Mouse (Mus musculus) A20 (cell line): ENCODE data around the gene Arhgef3.

Experiments
- DNase-seq: peaks from one replicate; pipeline ENCODE4 v3.0.0-alpha.2; 2011; ENCODE audit warnings: low read depth, low spot score

The Arhgef3 gene

DNA sequence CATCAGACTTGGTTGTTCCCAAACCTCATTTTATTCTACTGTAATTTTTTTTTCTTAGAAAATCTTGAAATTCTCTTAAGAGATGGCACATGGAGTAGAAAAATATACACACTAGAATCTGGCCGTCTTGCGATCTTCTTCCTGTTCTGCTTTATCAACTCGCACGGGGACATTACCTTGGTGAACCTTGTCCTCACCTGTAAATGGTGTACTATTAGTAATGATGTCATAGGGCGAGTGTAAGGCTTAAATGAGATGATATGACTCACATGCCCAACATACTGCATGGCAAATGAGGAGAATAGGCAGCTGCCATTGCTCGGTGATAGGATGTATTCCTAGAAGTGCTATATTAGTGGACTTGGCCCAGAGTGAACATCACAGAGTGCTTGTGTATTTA lies 49.9 kb downstream of the Arhgef3 start:
- DNase-seq: no peak

DNA sequence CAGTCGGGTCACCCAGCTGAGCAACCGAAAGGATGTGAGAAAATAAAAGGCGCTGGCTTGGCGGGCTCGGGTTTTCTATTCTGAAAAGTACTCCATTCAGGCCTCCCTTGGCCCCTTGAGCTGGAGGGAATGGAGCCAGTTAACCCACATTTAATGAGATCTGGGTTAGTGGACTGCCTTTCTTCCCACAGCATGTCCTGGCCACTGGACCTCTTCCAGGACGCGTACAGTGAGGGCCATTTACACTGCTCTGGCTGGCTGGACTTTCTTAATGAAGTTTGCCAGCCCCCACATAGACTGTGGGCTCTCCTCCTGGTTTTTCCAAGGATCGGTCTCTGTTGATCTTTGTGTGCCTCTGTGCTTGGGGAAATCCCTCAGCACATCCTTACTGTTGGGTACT lies 52.1 kb downstream of the Arhgef3 start:
- DNase-seq: no peak

DNA sequence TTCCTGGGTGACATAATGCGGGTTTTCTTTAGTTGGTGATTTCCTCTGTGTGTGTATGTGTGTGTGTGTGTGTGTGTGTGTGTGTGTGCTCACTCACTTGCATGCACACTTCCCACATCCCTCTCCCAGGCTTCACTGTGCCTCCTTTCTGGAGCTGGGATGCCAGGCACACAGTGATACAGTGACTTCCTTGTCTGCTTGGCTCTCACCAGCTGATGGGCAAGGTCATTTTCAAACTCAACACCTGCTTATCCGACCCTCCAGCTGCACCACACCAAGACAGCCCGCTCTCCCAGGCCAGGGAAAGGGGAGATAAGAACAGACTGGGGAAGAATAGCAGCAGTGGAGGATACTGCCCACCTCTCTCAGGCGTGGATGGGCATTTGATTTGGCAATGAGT lies 52.5 kb downstream of the Arhgef3 start:
- DNase-seq: no peak

DNA sequence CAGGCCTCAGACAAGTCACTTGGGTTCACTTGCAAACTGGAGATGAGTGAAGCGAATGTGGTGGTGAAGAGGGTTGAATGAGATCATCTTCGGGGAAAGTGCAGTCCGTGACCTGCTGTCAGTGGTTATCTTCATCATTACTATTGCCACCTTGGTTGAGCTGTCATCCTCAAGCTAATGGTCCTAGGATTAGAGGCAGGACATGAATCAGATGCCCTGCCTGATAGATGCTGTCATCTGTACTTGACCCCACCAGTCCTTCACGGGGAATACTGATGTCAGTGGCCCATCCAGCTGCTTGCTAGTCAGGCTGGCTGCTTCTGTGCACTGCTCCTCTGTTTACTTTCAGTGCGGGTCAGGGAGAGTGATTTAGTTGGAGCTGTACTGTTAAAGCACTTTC lies 53.7 kb downstream of the Arhgef3 start:
- no peak for DNase-seq

DNA sequence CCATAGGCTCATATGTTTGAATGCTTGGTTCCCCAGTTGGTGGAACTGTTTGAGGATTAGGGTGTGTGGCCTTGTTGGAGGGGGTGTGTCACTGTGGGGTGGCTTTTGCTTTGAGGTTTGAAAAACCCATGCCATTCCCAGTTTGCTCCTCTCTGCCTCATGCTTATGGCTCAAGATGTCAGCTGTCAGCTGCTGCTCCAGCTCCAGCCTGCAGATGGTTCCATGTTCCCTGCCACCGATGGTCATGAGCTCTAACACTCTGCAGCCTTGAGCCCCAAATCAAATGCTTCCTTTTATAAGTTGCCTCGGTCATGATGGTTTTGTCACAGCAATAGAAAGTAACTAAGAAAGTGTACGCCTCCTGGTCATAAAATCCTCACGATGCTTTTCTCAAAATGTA lies 54.6 kb downstream of the Arhgef3 start:
- no peak for DNase-seq

DNA sequence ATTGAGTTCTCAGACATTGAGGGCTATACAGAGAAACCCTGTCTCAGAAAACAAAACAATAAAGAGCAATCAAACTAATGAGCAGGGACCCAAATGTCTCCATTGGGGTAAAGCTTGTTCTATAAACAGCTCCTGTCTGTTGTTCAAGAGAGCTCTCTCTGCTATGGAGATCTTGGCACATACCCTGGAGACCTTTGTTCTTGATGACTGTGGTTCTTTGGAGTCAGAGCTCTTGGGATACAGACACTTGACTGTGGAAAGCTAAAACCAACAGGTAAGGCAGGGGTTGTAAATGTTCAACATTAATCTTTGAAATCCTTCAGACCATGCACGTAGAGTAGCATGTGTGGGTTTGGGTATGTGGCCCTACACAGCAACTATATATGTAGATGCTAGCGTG lies 55.7 kb downstream of the Arhgef3 start:
- no peak for DNase-seq

DNA sequence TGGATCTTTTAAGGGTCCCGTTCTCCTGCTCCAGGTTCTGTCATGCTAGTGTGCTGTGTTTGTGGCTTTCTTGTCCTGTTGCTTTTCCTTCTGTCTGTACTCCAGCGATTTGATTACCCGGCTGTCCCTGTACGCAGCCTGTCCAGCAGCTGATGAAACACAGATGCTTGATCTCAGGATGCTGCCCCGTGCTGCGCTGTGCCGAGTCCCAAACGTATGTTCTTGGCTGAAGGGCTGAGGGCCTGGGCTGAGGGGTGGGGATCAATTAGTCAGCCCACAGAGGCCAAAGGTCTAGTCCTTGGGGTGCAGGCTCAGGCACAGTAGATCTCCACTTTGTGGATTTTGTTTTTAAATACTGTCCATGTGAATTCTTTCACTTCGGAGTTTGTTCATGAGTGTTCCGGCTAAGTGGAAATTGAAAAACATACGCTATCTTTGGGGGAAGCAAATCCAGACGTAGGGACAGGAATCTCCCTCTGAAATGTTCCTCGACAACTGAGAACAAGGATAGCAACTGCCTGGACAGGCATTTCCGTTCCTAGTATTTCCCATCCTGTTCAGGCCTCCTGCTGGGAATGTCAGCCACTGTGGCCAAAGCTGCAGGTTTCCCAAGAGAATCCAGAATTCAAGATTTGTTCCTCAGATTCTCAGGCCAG lies 56.6 kb downstream of the Arhgef3 start:
- DNase-seq: no peak

DNA sequence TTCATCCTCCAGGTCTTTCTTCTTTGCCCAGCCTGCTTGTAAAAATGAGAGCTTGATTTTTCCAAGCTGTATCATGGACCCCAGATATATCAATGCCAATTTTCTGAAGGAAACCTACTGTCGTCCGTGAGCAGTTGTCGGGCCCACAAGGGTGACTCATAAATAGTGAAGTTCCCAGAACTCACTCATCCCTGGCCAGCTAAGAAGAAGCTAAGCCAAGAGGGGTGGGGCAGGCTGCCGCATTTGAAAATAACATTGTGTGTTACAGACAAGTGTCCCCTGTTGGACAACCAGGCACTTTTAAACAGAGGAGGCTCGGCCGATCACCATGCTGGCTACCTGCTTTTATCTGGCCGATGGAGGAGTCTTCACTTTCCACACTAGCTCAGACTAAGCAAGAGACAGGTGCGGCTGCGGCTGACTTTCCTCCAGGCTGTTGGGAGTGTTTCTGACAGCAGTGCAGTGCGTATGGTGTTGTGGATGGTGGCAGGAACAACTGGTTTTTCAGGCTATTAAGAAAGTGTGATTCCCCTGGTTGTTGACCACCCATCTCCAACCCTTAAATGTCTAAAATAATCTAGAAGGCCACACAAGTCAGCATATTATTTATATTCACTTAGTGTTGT lies 58.6 kb downstream of the Arhgef3 start:
- no peak for DNase-seq

DNA sequence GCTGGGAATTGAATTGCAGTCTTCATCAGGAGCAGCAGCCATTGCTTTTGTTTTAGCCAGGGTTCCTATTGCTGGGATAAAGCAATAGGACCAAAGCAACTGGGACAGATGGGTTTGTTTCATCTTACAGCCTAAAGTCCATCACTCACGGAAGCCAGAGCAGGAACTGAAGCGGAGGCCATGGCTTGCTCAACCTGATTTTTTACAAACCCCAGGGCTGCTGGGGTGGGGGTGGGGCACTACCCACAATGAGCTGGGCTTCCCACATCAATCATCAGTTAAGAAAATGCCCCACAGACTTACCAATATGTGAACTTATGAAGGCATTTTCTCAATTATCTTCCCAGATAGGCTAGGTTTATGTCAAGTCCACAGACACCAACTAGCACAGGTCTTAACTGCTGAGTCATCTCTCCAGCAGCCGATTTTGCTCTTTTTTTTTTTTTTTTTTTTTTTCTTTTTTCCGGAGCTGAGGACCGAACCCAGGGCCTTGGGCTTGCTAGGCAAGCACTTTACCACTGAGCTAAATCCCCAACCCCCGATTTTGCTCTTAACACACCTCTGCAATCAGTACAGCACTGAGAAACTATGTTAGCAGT lies 59.6 kb downstream of the Arhgef3 start:
- no peak for DNase-seq

DNA sequence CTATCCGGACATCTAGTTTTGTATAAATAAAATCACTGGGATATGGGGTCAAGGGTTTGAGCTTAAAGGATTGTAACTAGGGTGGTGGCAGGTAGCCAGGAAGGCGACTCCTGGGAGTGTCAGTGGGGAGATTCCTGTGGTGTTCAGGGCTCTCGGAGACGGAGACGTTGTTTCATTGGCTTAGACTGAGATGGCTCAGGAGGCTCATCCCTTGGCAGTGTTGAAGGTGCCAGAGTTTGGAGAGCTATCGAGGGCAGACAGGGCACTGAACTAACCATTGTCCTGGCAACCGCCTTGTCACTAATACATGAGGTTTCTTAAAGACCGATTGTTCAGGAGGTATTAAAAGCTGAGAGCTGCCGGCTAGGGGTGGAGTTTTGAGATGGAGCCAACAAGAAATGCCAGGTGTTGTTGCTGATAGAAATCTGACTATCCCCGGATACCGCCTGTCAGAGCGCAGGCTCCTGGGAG lies 60.2 kb downstream of the Arhgef3 start:
- no peak for DNase-seq

DNA sequence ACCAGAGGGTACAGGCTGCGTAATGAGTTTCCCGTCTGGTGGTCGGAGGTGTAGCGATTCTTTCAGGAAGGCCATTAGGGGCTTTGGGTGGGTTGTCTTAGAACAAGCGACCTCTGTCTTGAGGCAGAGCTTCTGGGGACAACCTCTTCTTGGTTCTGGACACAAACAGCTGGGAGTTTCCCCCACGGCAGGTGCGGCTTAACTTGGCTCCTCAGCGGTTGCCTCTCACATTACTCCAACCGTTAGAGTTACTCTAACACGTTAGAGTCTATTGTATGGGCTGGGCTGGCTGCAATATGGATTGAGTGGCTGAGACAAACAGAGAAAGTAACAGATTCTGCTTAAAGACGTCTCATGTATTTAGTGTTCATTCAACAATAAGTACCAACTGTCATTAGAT lies 60.6 kb downstream of the Arhgef3 start:
- no peak for DNase-seq

DNA sequence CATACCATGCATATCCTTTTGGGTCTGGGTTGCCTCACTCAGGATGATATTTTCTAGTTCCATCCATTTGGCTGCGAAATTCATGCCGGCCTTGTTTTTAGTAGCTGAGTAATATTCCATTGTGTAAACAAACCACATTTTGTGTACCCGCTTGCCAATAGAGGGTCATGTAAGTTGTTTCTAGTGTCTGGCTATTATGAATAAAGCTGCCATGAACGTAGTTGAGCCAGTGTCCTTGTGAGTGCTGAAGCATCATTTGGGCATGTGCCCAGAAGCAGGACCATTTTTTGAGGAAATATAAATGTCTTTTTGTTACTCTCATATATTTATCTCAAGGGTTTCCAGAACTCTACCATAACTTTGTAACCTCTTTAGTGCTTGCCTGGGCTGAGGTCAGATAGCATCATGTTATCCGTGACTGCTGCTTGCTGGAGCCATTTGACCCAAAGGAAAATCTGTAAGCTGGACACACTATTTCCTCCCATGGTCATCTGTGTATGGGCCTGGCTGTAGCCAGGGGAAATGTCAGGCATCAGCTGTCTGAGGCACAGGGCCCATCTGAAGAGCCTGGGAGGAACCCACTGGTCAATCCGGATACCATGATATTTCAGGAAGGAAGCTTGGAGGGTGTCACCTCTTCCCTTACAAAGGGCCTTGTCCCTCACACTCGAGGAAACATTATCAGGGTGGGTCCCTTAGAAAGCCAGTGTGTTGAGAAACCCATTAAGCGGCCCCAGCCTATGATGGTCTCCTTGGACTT lies 63.3 kb downstream of the Arhgef3 start:
- no peak for DNase-seq

DNA sequence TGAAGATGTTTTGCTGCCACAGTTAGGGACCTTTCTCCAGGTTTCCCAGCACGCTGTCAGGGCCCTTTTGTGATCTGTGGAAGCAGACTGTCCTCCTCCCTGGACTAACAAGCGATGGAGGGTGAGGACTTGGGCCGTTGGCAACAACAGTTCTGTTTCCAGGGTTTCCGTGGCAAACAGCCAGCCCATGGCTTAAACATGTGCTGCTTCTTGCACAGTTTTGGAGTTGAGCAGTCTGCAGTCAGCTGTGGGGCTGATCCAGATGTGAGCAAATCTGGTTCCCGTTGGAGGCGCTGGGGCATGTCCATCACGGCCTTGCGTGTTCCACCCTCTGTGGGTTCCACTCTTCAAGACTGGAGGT lies 63.8 kb downstream of the Arhgef3 start:
- DNase-seq: no peak

DNA sequence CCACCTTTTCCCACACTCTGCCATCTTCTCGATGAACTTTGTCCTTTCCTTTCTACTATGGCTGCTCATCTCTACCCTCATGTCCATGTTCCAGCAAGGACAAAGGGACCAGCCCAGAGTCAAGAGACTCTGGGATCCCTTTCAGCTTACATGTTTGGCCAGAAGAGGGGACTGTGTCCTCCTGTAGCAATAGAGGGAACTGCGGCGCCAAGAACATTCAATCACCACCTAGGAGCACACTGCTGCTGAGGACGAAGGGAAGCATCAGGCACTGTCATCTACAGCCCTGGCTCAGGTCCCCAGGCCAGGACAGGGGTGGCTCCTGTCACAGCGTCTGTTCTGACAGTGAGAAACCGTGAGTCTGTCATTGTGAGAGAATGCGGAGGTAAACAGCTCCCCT lies 65.1 kb downstream of the Arhgef3 start:
- no peak for DNase-seq

DNA sequence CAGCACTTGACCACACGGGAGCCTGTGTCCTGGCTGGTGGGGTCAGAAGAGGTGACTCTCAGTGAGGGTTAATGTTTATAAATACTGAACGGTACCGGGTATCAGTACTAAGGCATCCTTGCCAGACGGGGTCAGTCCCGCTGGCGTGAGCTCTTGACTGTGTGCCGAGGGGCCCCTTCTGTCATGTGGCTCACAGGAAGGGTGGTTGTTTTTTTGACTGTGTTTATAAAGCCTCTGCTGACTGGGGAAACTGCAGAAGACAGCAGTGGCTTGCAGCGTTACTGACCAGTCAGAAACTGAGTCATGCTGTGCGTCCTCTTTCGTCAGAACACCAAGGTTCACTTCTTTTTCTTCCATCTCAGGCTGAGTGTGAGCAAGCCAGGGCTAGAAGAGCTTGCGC lies 67.4 kb downstream of the Arhgef3 start:
- no peak for DNase-seq

DNA sequence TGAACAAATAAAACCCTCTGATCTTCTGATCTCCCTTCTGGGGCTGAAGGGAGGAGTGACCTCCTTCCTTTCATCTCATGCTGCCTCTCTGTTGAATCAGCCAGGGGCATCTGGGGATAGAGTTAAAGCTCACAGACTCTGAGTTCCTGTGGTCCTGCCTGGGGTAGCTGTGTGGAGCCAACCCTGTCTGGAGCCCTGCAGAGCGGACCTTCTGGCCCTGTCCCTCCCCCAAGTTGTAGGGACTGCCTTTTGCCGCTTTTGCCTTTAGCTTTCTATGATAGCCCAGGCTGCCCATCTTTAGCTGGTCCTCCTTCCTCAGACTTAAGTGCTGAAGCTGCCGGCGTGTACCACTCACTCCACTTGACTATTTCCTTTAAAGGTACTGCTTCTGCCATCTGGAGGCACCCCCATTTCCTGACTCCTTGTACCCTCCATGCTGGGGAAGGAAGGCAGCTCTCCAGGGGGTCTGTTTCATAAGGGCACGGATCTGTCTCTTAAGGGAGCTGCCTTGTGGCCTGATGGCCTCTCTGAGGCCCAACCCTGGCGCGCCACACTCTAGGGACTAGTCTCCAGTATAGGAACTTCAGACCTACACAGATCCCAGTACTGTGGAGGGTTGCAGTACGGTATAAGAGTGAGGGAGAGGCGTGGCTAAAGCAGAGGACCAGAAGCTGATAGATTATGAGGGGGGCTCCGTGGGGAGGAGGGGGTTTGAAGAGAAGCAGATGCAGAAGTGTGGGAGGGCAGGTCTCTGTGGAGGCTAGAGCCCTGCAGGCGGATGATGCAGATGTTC lies 68.1 kb downstream of the Arhgef3 start:
- no peak for DNase-seq

DNA sequence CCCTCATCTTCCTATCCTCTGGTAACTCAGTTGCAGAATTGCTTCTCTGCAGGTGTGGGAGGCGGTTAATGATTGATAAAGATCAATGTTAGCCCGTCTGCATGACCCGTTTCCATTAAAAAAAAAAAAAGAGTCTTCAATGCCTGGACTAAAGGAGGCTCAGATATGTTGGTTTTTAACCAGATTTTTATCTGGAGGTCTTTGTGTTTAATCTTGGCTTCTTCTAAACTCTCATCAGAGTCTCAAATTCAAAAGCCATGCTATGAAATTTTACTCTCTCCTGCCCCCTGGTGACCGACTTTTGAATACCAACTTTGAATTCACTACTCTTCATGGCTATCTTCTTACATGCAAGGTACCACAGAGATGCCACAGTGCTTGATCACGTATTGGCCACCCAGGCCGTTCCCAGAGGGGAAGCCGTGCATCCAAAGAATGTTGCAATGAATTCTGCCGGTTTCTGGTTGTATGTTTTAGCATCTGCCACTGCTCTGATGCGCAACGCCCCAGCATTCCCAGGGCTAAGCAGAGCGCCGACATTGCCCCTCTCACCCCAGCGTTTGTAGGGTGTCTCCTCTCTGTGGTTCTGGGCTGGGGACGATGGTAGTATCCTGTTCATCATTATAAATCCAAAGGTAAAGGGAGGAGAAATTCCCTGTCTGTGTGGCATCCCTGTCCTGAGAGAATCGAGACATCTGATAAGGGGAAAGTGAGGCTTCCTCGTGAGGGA lies 69.0 kb downstream of the Arhgef3 start:
- peak; percentile 56 for DNase-seq

DNA sequence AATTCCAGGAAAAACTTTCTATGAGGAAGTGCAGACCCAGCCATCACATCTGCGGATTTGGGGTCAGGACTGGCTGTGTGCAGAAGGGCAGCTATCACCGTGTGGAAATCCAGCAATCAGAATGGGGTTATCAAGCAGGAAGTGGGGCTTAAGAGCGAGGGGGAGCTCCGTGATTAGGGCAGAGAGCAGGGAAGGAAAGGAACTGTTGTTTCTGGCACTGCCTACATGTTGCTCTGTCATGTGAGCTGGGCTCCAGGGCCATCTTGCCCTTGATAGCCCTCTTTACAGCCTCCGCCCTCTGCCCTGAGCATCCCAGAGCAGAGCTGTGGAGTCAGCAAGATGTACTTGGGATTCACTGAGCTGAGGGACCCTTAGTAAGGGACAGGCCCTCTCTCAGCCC lies 71.2 kb downstream of the Arhgef3 start:
- DNase-seq: no peak

DNA sequence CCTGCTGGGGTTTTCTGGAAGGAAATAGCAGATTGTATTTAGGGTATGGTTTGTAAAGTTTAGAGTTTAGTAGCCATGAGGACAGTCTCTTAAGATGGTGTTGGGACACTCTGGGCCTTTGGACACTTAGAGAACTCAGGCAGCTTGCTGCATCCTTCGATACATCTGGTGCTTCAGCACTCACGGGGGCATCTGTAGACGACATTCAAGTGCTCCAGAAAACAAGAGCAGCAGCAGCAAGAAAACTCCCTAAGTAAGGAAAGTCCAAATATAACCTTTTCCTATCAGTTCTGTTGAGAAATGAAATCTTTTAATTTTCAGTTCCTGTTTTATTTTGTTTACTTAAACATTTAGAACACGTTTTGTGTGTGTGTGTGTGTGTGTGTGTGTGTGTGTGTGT lies 71.9 kb downstream of the Arhgef3 start:
- DNase-seq: no peak

DNA sequence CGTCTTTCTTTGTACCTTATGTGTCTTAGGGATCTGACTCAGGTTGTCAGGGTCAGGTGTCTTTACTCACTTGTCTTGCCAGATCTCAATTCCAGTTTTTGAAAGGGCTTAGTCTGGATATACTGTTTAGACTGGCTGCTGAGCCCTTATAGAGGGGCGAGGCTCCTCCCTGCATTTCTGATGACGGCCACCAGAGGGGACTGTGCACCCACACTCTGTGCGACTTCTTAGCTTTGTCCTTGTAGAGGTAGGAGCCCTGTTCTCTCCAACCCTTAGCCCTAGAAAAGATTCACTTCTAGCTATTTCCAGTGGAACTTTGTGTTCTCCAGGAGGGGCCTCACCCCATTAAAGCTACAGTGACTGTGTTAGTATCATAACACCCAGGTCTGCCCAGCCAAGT lies 72.3 kb downstream of the Arhgef3 start:
- DNase-seq: peak; percentile 80

DNA sequence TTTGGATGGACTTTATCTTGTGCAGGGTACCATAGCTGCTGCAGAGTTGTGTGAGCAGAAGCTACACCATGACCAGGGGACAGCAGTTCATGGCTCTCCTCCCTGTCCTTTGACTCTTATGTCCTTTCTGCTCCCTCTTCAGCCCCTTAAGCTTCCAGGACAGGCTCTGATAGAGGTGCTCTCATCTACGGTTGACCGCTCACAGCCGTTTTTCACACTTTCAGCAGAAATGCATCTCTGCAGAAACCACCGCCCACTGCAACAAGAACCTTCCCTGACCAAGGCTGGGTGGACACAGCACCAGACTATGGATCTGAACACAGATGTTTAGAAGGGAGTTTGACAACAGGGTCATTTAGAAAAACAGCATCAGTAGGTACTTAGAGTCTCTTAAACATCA lies 73.2 kb downstream of the Arhgef3 start:
- DNase-seq: no peak
